Mouse (Mus musculus) left cerebral cortex, adult 11 months (tissue): ENCODE results near the gene Dpp6.

Experiments
- DNase-seq: peaks from one replicate; pipeline ENCODE4 v3.0.0; 2022; ENCODE audit warnings: low spot score

Dpp6 gene

DNA sequence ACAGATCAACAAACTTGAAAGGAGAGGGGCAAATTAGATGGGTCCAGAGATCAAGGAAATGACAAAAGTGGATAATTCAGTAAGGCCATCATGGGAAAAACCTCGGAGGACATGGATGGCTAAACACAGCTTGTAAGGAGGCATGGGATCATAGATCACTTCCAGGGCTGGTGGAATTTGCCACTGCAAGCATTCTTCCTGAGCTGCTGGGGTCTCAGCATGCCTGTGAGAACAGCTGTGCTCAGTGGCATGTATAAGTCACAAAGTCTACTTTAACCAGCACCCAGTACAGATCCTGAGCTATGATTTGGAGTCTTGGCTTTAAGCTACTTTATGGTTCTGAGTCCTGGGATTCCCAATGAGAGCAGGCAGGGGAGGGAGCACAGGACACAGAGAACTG lies 246.9 kb downstream of the Dpp6 start:
- DNase-seq = no peak

DNA sequence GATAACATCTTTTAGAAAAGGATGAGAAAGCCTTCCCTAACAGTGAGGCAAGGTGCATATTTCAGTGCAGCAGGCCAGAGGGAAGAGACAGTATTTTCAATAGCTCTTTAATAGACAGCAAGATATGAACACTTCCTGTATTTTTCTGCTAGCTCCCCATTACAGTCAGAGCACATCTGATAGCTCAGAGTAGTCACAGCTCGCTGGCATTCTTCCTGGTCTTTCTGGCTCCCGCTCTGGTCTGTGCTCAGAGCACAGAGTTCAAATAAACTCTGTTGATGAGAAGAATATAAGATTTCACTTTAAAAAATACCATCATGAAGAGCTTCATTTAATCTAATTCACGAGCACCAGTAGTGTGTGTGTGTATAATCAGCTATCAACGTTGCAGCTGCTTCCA lies 249.8 kb downstream of the Dpp6 start:
- DNase-seq = no peak

DNA sequence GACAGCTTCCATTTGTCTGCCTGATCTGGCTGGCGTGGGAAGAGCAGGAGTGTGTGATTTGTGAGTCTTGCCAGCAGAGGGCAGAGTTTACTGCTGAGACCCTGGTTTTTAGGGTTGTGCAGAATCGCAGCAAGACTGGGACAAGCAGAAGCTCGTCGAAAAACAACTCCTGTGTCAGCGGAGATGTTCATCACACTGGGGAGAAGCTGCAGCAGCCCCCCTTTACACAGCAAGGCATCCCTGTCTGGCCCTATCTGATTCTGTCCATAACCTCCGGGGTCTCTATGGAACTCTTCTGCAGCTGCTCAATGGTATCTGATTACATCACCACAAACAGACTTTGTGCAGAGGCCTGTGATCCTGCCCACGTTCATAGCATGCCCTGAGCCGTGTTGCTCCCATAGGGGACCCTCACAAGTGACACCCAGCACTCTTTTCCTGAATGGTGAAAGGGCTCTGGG lies 258.2 kb downstream of the Dpp6 start:
- peak; percentile 63 for DNase-seq

DNA sequence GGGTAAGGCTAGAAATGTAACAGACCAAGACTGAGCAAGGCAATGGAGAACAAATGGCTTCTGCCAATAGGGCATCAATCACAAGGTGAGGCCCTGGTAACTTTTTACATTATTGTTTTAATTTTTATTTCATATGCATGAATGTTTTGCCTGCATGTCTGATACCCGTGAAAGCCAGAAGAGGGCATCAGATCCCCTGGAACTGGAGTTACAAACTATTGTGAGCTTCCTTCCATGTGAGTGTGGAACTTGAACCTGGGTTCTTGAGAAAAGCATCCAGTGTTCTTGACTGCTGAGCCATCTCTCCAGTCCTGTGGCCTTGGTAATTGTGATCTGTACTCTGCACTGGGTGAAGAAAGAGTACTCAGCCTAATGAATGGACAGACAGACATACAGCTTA lies 259.0 kb downstream of the Dpp6 start:
- DNase-seq = no peak

DNA sequence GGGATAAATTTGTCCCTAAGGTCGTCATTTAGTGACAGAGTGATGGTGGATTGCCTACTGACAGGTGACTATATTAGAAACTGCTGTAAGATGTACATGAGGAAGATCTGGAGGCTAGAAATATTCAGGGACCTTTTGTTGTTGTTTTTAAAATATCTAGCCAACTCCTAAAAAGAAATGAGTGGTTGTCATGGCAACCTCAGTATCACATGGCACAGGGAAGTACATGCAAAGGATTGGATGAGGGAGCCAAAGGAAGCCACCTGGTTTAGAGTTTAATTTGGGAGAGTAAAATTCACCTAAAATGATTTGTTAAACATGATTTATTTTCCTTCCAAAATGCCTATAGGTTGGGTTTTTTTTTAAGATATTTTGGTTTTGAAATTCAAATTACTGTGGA lies 260.8 kb downstream of the Dpp6 start:
- DNase-seq = no peak

DNA sequence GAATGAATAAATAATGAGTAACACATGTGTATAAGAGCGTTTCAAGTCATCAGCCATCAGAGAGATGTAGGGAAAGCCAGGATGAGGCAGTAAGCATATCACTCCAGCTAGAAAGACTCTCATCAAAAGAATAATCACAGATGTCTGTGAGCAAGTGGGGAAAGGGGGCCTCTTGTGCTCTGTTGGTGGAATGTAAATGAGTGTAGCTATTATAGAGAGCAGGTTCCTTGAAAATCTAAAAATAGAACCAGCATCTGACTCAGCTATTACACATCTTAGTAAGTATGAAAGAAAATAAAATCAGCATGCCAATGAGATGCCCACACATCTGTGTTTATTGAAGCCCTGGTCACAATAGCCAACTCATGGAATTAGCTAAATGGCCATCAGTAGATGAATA lies 264.3 kb downstream of the Dpp6 start:
- DNase-seq = no peak

DNA sequence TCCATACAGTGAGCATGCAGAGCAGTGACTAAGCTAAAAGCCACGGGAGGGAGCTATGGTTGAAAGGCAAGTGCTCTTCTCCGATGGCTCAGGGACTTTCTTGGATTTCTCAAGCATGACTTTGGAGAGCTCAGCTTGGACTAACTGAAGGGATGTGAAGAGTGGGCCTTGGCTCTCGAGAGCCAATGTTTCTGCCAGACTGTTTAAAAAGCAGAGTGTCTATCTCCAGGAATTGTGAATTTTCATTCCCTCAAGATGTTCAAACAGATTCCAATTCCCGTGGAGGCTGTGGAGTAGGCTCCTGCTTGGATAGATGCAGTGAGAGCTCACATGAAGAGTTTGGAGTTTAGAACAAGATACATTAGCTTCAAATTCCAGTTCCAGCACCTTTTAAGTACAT lies 266.8 kb downstream of the Dpp6 start:
- no peak for DNase-seq

DNA sequence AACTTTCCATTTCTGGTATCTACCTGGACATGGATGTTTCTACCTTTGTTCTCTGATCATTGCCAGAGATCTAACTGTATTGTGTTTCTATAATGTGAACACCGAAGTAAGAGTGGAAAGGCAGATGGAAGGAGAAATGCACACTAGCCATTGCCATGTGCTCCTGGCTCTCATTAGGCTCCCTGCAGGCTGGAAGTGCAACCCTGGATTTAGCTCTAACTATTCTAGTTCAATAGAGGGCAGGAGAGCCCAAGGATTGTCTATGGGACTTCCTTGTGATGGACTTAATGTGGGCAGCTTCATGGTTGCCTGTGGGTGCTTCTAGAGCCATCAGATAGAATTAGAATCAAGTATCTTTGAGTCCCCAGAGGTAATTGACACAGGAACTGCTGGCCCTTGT lies 291.2 kb downstream of the Dpp6 start:
- DNase-seq = no peak

DNA sequence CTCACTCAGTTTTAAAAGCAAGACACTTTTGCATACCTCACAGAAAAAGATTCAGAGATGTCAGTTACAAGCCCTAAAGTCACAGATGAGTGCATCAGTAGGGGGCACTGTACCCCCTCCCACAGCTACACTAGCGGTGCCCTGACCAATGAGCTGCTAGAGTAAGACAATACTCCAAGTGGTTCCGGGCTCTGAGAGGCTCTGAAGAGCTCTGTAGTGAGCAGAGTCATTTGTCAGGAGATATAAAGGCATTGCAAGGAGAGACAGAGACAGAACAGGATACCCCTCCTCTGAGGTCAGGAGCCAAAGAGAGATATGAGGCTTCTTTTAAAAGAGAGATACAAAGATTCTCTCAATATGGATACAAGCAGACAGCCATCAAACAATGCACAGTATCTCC lies 305.5 kb downstream of the Dpp6 start:
- no peak for DNase-seq

DNA sequence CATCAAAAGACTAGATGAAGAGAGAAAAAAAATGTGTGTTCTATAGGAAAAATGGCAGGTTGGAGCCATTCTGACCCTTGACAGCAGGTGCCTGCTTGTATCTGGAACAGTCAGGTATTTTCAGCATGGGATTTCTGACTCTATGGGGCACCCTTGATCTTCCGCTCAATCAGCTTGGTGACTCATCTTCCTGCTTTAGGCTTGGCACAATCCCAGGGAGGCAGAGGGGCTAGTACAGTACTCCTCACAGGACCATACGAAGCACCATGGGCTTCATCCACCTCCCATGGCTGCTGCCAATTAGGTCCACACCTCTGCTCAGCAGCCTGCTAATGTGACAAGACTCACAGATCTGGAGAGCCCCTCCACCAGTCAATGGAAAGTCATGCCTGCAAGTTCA lies 305.9 kb downstream of the Dpp6 start:
- DNase-seq = no peak

DNA sequence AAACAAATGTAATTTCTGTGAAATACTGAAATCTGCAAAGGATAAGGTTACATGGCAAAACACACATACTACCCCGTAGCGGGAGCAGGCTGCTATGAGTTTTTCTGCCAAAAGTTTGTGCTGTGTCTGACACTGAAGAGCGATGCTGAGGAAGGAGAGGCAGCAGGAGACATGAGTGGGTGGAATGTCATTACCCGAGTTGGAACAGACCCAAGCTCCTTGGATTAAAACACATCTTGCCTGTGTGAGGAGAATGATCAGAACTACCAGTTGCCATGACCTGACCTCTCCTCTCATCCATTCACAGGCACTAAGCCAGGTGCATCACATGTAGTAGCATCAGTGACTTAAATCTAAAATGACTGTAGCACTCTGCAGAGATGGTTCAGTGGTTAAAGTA lies 309.0 kb downstream of the Dpp6 start:
- no peak for DNase-seq

DNA sequence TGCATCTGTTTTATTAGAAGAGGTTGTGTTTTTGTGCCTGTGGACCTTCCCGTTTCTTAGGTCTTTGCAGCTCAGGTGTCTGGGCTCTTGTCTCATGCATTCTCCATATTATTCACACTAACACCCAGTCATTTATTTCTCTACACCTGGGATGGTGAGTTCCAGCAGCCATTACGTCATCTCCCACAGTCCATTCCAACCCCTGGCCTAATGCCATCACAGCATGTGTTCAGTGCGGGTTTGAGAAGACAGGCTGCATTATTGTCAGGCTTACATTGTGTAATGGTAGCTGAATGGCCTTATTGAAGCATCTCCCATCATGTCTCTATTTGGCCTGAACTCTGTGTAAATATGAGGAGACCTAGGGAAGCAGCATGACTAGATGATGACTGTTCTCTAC lies 316.2 kb downstream of the Dpp6 start:
- peak; percentile 17 for DNase-seq

DNA sequence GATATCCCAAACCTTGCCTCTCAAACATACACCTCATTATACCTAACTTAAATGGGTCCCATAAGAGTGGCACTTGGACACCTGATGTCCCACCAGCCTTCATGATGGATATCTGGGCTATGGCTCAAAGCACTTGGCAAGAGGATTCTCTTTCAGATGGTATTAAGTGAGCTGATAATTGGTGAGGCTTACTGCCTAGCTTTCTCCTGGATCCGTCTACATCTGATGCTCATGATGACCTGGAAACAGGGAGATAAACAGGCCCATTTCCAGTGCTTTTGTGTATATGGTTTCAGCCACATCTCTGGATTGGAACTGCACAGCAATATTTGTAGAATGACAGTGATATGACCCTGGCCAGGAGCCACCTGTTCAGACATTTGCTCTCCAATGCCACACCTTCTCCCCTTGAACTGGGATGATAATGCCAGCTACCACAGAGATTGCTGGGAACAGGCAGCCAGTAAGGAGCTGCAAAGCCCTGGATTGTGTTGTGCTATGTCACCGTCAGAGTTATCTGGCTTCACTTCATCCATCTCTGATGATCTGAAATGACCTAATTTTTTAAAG lies 317.5 kb downstream of the Dpp6 start:
- no peak for DNase-seq

DNA sequence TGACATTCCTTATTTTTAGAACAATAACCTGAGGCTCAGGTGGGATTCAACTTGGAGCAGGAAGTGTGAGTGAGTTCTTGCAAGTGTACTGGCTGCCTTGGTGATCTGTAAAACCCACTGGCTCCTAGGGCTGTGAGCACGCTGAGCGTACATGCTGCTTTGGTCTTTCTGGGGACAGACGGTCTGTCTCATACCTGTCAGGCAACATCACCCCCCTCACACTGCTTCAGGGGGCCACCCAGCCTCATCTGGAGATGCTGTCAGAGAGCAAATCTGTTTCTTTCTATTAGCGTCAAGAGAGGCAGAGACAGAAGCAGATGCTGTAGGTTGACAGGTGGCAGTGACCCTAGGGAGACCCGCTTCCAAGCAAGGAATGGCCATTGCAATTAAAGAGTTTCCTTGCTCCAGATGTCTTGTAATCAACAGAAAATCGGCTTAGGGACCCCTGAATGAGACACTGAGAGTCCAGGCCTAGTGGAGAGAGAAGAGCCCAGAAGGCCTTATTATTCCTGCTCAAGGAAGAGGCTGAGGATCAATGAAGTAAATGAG lies 330.5 kb downstream of the Dpp6 start:
- DNase-seq = no peak

DNA sequence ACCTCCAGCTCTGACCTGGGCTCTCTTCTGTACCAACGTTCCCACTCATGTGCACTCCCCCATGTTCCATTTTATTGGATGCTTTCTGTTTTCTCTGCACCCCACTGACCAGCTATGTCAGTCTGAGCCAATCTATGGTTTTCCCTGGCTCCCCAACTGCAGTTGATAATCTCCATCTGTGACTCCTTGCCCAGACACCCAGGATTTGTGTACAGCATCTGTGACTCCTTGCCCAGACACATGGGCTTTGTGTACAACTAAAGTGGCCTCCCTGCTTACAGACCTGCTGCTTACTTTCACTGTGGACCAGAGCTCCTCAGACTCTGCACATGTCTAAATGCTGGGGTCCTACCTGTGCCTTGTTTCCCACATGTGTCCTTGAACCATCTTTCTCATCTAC lies 334.0 kb downstream of the Dpp6 start:
- no peak for DNase-seq

DNA sequence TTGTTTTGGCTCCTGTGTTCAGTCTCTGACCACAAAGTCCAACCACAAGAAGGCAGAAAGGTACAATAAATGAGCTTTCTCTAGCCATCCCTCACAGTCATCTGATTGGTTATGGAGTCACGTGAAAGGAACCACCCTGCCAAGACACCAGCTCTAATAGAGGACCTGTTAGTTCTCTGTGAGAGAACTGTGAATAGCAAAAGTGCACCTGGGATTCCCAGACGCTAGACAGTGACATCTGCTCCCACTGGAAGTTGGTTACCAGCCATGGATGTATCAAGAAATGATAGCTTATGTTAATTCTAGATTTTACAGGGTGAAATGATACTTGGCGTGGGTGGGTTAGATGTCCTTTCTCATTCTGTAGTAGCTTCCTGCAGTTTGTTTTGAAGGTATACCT lies 338.7 kb downstream of the Dpp6 start:
- DNase-seq = no peak

DNA sequence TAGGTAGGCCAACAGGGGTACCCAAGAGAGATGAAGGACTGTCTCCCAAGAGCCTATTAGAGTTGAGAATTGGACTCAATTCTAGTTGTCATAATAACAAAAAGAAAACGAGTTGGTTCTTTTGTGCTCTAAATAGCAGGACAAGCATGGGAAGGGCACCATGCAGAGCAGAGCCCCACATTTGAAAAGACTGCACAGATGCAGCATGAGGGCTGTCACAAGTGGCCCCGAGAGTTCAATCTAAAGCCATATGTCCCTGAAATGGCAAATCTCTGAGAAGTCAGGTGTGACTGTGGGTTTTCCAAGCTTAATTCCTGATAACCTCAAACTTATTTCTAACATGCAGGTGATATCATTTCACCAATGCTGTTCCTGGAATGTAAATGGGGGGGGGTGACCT lies 339.4 kb downstream of the Dpp6 start:
- no peak for DNase-seq

DNA sequence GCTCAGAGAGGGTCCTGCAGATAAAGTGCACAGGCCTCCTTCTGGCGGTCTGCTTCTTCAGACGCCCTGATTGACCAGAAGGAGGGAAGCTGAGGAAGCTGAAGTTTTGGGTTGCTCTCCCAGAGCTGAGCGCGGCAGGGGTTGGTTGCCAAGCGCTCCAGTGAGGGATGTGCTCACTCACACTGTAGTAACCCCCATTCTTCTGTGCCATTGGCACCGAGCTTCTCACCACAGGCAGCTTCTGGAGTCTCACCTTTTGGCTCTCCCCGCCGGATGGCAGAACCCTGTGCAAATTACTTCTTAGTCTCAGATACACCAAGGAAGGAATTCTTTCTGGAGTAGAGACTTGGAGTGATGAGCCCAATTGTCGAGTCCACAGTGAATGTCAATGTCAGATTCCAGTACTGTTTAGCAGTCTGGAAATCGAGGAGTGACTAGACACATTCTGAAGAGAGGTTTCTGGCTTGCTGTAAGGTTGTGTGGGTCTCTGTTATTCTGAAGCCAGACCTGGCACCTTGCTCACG lies 344.2 kb downstream of the Dpp6 start:
- no peak for DNase-seq

DNA sequence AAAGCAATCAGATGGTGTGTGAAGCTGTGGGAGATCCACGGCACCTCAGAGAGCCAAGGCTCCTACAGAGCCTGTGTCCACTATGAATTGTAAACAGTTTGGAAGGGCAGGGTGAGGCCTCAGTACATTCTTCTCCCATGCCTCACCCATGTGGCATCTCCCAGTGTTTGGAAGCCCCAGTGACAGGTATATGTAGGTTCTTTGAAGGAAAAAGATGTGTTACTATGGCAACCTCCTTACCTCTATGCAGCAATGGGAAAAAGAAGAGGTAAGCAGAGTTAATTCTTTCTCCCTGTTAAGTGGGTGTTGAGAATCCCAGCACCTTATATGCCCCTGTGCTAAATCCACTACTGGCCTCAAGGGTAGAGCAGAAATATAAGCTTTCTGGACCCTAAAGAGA lies 351.5 kb downstream of the Dpp6 start:
- no peak for DNase-seq

DNA sequence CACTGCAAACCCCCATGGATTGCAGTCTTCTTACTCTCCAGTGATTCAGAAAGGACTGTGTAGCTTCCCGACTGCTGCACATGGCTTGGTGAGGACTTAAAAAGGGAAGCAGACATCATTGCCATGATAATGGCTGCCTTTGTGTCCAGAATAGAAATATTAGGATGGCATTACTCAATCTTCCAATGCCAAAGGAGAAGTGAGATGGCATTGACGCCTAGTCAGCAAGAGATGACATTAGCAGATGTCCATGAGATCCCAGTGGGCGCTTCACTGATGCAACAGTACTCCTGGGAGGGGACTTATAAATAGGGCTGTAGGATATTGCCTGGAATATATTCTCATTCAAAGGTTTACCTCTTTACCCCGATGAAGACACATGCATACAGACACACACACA lies 368.0 kb downstream of the Dpp6 start:
- no peak for DNase-seq

DNA sequence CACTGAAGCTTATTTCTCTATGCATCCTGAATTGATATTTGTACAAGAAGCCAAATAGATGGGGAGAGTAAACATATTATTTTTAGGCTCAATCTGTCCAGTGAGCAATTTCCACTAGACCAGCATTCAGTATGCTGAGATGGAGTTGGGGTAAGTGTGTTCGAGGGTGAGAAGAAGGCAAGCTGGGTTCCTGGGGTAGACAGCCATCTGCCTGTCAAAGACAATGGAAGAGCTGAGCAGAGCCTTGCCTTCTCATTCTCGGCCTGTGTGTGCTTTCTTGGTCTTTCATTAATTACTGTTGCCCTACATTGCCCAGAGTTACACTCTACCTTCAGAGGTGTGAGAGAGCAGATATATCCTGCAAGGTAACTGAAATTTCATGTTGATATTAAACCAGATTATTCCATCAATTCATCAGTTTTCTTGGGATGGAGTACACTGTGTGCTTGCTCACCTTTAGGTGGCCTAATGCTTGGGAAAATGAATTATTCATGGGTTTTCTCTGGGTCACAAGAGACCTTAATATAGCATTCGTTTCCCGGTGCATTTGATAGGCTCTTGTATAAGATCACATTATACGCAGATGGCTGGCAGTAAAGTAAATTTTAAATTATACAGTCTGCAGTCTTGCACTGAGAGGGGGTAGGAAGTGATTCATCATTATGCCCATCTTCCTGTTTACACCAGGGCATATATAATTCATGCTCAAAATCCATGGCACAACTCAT lies 374.4 kb downstream of the Dpp6 start:
- no peak for DNase-seq

DNA sequence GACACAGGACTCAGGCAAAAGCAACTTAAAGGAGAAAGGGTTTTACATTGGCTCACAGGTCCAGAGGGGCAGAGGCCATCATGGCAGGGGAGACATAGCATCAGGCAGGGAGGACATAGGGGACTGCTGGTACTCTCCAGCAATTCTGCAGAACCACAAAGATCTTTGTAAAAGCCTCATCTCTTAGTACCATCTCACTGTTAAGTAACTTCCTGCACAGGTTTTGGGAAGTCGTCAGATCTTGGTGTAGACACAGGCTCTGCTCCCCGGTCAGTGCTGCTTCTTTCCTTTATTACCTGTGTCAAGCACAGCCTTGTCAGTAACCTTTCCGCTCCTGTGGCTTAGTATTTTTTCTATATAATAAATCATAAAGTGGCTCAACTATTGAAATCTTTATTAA lies 377.2 kb downstream of the Dpp6 start:
- no peak for DNase-seq

DNA sequence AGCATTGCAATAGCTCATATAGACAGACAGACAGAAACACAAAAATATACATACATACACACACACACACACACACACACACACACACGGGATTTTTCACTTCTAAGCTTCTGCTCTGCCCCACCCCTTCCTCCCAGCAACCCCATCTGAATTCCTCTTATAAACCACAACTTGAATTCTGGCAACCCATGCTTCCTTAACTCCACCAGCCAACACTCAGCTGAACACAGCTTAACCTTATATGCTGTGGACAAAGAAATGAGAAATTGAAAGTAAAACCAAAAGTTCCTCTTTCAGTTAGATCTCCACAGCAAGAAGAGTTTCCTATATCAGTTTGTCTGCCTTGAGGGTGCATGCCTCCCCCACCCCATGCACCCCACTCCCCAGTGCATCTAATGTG lies 378.0 kb downstream of the Dpp6 start:
- no peak for DNase-seq
